Mouse (Mus musculus) spleen, postnatal 4 days (tissue): ENCODE measurements around the gene Ccn2.

Experiments
- DNase-seq, 2 experiments: peaks; one replicate each; pipeline ENCODE4 v3.0.0; 2022; ENCODE audit warnings: low spot score in 2 of 2

Gene Ccn2

DNA sequence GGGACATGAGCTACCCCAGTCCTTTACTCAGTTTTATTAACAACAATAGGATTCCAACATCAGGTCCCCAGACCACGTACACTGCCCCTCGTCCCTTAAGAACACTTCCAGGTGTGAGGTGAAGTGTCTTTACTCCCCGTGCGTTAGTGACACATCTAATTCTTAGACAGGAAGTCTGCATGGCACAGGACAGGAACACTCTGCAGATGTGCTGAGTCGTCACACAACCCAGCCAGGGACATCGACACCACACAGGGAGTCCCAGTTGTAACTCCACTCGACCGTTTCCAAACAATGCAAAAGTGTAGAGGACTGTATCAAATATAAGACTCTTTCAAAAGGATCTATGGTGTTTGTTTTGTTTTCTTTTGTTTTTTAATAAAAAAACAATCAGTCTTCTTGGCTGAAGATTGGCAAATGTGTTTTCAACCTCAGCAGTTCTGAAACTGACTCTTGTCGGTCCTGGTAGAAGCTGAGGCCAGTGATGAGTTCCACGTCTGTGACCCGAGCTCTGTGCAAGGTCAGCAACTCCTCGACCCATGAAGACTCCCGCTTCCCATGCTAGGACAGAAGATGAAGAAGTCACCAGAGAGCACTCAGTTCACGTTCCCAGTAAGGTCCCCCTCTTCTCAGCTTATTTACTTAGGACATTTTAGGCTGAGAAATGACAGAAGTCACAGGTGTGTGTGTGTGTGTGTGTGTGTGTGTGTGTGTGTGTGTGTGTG lies 46.3 kb downstream of the Ccn2 start:
- no peak for DNase-seq

- DNase-seq = no peak
These were observed 47.7 kb downstream of the Ccn2 start for GRCm38 (mm10) chr10:24642796-24643580.

GRCm38 (mm10) chr10:24645169-24645568 lies 49.9 kb downstream of the Ccn2 start:
- no peak for DNase-seq
